Mouse (Mus musculus) intestine, postnatal 0 days (tissue): Measurements from ENCODE around the gene Ube2d3. TPM values are rescaled to one million over a fixed set of nuclear protein-coding genes. Genes with fewer than 3 reads are reported as not detected.

Experiments used
- ATAC-seq: fragments of 200-750 bp; cut with Nextera tagmentation; 2 replicates; pipeline ENCODE4 v1.8.0; 2017; ENCODE audit warnings: mild to moderate bottlenecking, moderate TSS enrichment, moderate library complexity
- H3K27ac ChIP-seq: fragments of 300-500 bp; sonication (generic); 2 replicates; pipeline ENCODE4 v1.5.1; 2014; ENCODE audit warnings: mild to moderate bottlenecking, low read depth, low read length, moderate library complexity
- H3K27me3 ChIP-seq: fragments of 300-500 bp; sonication (generic); replicated peaks from 2 replicates; pipeline ENCODE4 v1.6.1; 2014; ENCODE audit warnings: low read length, mixed read lengths; ENCODE audit not compliant: control insufficient read depth, insufficient read depth
- H3K36me3 ChIP-seq: fragments of 300-500 bp; sonication (generic); 2 replicates; pipeline ENCODE4 v1.6.1; 2014; ENCODE audit warnings: mild to moderate bottlenecking, moderate library complexity; ENCODE audit not compliant: control insufficient read depth, insufficient read depth
- H3K4me1 ChIP-seq: fragments of 300-500 bp; sonication (generic); replicated peaks from 2 replicates; pipeline ENCODE4 v1.6.1; 2014; ENCODE audit warnings: antibody characterized with exemption, low read length, mixed read lengths; ENCODE audit not compliant: control insufficient read depth, insufficient read depth
- H3K4me2 ChIP-seq: fragments of 300-500 bp; sonication (generic); replicated peaks from 2 replicates; pipeline ENCODE4 v1.6.1; 2014; ENCODE audit warnings: low read depth, mild to moderate bottlenecking, moderate library complexity
- H3K4me3 ChIP-seq: fragments of 300-500 bp; sonication (generic); 2 replicates; pipeline ENCODE4 v1.5.1; 2014; ENCODE audit warnings: low read depth, low read length
- H3K9ac ChIP-seq: fragments of 300-500 bp; sonication (generic); 2 replicates; pipeline ENCODE4 v1.6.1; 2014; ENCODE audit warnings: mild to moderate bottlenecking, low read depth, low read length
- H3K9me3 ChIP-seq: fragments of 300-500 bp; sonication (generic); 2 replicates; pipeline ENCODE4 v1.6.1; 2016; ENCODE audit warnings: mixed run types; ENCODE audit not compliant: control insufficient read depth
- CTCF ChIP-seq: sonication (generic); IDR thresholded peaks from 2 replicates; pipeline ENCODE4 v1.5.1; 2016; ENCODE audit warnings: low read depth, mild to moderate bottlenecking, control low read depth, antibody characterized with exemption, moderate library complexity
- WGBS: fragments of 180-500 bp; shearing (Covaris S2); extraction: QIAGEN DNeasy Blood & Tissue Kit; methylation state at CpG from one replicate; pipeline ENCODE4 v1.1.7; 2014; 5-methylcytosine and 5-hydroxymethylcytosine counted together
- polyA plus RNA-seq: library from polyadenylated mRNA; unstranded; fragments of >200 nt; fragmentation: Nextera tagmentation; extraction: Ambion mirVana; gene quantifications from 2 replicates; pipeline ENCODE4 v1.2.1, GENCODE M21; 2015

The Ube2d3 gene
- polyA plus RNA-seq, 1 experiment from 2014 or later, result 404 TPM

DNA sequence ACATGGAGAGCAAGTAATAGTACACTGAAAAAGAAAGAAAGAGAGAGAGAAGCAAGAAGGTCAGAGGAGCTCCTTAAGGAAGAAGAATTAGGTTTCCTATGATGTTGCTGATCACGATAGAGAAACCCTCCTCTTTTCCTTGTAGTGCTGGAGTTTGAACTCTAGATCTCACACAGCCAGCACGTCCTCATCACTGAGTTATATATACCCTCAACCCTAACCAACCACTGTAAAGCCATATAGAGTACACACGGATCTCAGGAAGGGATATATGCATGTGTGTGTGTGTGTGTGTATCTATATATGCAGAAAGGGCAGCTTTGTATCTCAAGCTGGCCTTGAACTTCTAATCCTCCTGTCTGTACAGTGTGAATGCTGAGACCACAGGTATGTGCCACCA, 20.7 kb upstream of the Ube2d3 start:
- Histone ChIP-seq H3K27ac (0 out of 2 replicates have a peak overlapping the region, but pooled peaks have one; percentile 1), H3K4me1 (no peaks in the 10 kb centered on the region), H3K36me3 (0 out of 2 replicates have a peak, but pooled peaks cover 3% of the 10 kb centered on the region), H3K9me3 (no peaks in the 10 kb centered on the region), H3K4me2 (no peak overlapping the region), H3K9ac (no peak overlapping the region), H3K27me3 (no peaks in the 10 kb centered on the region), H3K4me3 (no peak overlapping the region)
- TF ChIP-seq CTCF, result no peak
- WGBS, result 45% methylated on average over 3 of the region's 3 CpGs
- ATAC-seq, result peak; percentile 76

DNA sequence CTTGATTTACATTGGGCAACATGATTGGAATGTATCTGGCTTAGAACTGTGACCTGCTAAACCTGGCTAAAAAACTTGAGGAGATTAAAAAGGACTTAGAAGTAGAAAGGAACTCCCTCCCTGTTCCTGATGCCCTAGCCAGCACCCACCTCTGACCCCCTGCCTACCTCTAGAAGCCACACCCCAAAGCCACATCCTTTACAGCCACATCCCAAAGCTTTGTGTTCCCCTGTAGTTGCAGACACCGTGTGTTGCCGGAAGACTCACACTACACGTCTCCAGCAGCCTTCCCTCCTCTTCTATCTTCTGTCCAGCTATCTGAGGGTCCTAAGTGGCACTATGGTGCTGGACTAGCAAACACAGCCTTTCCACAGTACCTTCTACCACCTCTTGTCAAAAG, 20.1 kb upstream of the Ube2d3 start:
- no peaks in the 10 kb centered on the region for H3K27me3 ChIP-seq
- no peak for TF ChIP-seq CTCF
- no peaks in the 10 kb centered on the region for H3K4me1 ChIP-seq
- H3K4me3 ChIP-seq, result no peak overlapping the region
- no peaks in the 10 kb centered on the region for H3K9me3 ChIP-seq
- no peak overlapping the region for H3K9ac ChIP-seq
- H3K4me2 ChIP-seq, result no peak overlapping the region
- no peak for ATAC-seq
- H3K27ac ChIP-seq, result 0 out of 2 replicates have a peak overlapping the region, but pooled peaks have one; percentile 1
- 71% methylated on average over 3 of the region's 3 CpGs for WGBS
- H3K36me3 ChIP-seq, result 0 out of 2 replicates have a peak, but pooled peaks cover 3% of the 10 kb centered on the region

DNA sequence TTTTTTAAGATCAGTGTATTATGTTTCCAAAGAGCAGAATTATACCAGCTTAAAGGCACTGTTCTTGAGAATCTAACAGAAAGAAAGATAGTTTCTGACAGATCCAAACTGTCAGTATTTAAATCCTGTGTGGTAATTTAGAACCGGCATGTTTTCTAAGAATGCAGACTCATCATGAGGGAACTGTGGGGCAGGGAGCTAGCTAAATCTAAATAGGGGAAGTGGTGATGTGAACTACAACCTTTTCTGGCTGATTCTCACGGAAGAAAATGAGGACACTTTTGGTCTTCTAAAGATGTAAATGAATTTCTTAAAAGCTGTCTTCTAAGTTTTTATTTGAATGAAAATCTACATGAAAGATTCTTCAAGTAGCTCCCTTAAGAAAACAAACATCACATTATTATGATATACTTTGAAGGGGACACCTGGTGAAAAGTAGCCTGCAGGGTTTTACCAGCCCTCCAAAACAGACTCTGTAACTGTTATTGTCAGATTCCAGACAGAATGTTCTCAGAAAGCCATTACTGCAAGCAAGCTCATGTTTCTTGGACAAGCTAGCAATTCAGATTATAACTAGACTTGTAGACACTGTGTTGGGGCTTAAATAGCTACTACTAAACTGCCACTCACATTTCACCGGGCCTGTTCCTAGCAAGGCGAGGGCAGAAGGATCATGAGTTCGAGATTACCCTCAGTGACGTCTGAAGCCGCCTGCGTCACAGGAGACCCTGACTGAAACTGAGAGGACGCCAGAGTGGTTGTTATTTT, 17.2 kb upstream of the Ube2d3 start:
- no peaks in the 10 kb centered on the region for H3K9me3 ChIP-seq
- no peak overlapping the region for H3K9ac ChIP-seq
- 89% methylated on average over 9 of the region's 9 CpGs for WGBS
- no peak for TF ChIP-seq CTCF
- H3K27me3 ChIP-seq, result no peaks in the 10 kb centered on the region
- no peak overlapping the region for H3K4me2 ChIP-seq
- no peaks in the 10 kb centered on the region for H3K4me1 ChIP-seq
- H3K36me3 ChIP-seq, result 0 out of 2 replicates have a peak, but pooled peaks cover 3% of the 10 kb centered on the region
- no peak for ATAC-seq
- no peak overlapping the region for H3K27ac ChIP-seq
- H3K4me3 ChIP-seq, result no peak overlapping the region

DNA sequence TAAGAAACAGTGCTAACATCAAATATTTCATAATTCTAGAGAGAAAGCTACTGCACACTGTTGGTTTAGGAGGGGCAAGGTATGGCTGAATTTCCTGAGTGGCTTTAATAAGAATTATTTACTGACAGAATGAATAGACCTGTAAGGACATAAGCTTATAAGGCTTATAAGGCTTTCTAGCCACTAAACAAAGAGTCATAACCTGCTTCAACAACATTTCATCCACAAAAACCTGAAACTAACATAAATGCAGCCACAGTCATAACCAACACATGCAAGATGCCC, 16.7 kb upstream of the Ube2d3 start:
- Histone ChIP-seq H3K4me1 (no peaks in the 10 kb centered on the region), H3K9ac (no peak overlapping the region), H3K4me3 (no peak overlapping the region), H3K4me2 (no peak overlapping the region), H3K36me3 (0 out of 2 replicates have a peak, but pooled peaks cover 3% of the 10 kb centered on the region), H3K27ac (no peak overlapping the region), H3K27me3 (no peaks in the 10 kb centered on the region), H3K9me3 (no peaks in the 10 kb centered on the region)
- no peak for TF ChIP-seq CTCF
- ATAC-seq, result no peak

DNA sequence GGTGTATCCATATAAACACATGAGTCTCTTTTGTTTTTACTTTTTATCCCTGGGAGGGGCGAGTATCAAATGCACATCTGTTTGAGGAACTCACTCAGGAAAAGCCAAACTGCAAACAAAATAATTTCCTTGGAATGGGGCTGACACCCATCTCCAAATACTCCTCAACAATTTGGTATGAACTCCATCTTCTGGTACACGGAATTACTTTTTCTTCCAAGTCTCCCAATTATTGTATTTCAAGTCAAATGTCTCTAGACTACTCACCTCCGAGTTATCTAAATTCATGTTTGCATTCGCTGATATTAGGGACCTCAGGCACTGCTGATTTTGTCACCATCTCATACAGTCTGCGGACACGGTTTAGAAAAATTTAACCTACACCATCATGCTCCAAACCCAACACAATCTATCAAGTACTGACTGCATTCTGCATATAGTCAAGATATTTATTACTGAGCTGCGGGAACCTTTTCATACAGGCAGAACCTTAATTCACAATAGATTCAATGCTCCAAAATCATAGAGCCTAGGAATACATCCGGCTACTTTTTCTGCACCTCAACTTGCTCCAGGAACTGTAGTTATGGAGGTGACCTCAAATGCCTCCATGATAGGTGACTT, 15.6 kb upstream of the Ube2d3 start:
- ATAC-seq, result no peak
- Histone ChIP-seq H3K9me3 (no peaks in the 10 kb centered on the region), H3K4me1 (no peaks in the 10 kb centered on the region), H3K27ac (peak overlapping the region; percentile 94), H3K36me3 (0 out of 2 replicates have a peak, but pooled peaks cover 3% of the 10 kb centered on the region), H3K27me3 (no peaks in the 10 kb centered on the region), H3K4me3 (peak overlapping the region; percentile 86), H3K4me2 (peak overlapping the region; percentile 80), H3K9ac (peak overlapping the region; percentile 73)
- WGBS, result 10% methylated on average over 8 of the region's 8 CpGs
- no peak for TF ChIP-seq CTCF

DNA sequence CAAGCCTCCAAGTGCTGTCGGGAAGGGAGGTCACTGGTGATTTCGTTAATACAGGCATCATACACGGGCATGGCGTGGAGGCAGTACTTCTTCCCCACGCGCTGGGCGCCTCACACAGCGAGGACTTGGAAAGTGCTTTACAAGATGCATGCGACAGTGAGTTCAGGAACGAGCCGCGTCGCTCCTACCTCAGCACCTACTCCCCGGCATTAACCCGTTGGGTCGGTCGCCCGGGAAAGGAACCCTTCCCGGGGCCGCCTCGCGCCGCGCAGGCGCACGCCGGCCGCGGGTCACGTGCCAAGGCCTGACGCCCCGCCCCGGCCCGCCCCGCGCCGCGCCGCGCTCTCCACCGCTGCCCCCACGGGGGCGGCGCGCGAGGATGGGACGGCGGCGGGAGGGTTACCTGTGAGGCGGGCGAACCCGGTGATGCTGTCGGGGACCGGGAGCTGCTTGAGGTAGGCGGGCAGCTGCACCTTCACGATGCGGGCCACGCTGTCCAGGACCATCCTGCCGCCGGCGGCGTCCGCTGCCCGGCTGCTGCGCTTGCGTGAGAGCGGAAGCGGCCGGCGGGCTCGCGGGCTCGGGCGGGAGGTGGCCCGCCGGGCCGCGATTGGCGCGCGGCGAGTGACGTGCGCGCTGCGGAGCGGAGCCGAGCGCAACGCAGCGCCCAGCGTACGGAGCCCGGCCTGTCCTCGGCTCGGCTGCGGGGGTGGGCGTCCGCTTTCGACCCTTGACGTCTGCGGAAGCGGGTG, 14.9 kb upstream of the Ube2d3 start:
- Histone ChIP-seq H3K4me1 (no peaks in the 10 kb centered on the region), H3K9me3 (no peaks in the 10 kb centered on the region), H3K27me3 (no peaks in the 10 kb centered on the region), H3K27ac (peak overlapping the region; percentile 94), H3K36me3 (0 out of 2 replicates have a peak, but pooled peaks cover 3% of the 10 kb centered on the region), H3K4me3 (peak overlapping the region; percentile 86), H3K9ac (peak overlapping the region; percentile 73), H3K4me2 (peak overlapping the region; percentile 80)
- ATAC-seq, result peak; percentile 98
- 0 out of 2 replicates have a peak, but pooled peaks have one; percentile 1 for TF ChIP-seq CTCF
- WGBS, result under 1% methylated on average over 91 of the region's 103 CpGs
